Mouse (Mus musculus): ENCODE data around the gene Aim2. TPM values are rescaled to one million over a fixed set of nuclear protein-coding genes. Genes with fewer than 3 reads are reported as not detected.

Aim2 gene
- polyA plus RNA-seq, 1 experiment from 2014 or later = 3.6 TPM

- H3K4me3 ChIP-seq (ENCODE audit: low read depth, low read length) = no peak overlapping the region
- no peaks in the 10 kb centered on the region for H3K36me3 ChIP-seq (ENCODE audit: control insufficient read depth, insufficient read depth)
- ATAC-seq (ENCODE audit: low read depth) = no peak
- H3K4me1 ChIP-seq (ENCODE audit: control insufficient read depth, low read depth, low read length) = peaks cover 32% of the 10 kb centered on the region
- H3K27ac ChIP-seq (ENCODE audit: low read length) = no peak overlapping the region
- H3K27me3 ChIP-seq (ENCODE audit: control insufficient read depth, insufficient read depth, low read depth, low read length) = no peaks in the 10 kb centered on the region
- H3K9me3 ChIP-seq (replicated peaks; ENCODE audit: control insufficient read depth, low read length) = no peaks in the 10 kb centered on the region
- no peak overlapping the region for H3K9ac ChIP-seq (ENCODE audit: low read depth, low read length)
- H3K4me2 ChIP-seq (ENCODE audit: low read depth, low read length) = no peak overlapping the region
- WGBS (ENCODE audit: insufficient replicate concordance) = 61% methylated on average over 4 of the region's 4 CpGs
Observed at GRCm38 (mm10) chr1:173324961-173325360, 25.7 kb upstream of the Aim2 start.

GRCm38 (mm10) chr1:173325395-173325794 lies 25.3 kb upstream of the Aim2 start:
- Histone ChIP-seq H3K4me3 (ENCODE audit: low read depth, low read length) (no peak overlapping the region), H3K9me3 (replicated peaks; ENCODE audit: control insufficient read depth, low read length) (no peaks in the 10 kb centered on the region), H3K9ac (ENCODE audit: low read depth, low read length) (peak overlapping the region; percentile 17; the same call in 1 of the 2 replicates), H3K4me2 (ENCODE audit: low read depth, low read length) (no peak overlapping the region), H3K27me3 (ENCODE audit: control insufficient read depth, insufficient read depth, low read depth, low read length) (no peaks in the 10 kb centered on the region), H3K4me1 (ENCODE audit: control insufficient read depth, low read depth, low read length) (peaks cover 34% of the 10 kb centered on the region), H3K36me3 (ENCODE audit: control insufficient read depth, insufficient read depth) (no peaks in the 10 kb centered on the region), H3K27ac (ENCODE audit: low read length) (peak overlapping the region; percentile 55; the same call in 1 of the 2 replicates)
- 79% methylated on average over 1 of the region's 1 CpGs for WGBS (ENCODE audit: insufficient replicate concordance)
- ATAC-seq (ENCODE audit: low read depth) = peak; percentile 28

- no peaks in the 10 kb centered on the region for H3K9me3 ChIP-seq (replicated peaks; ENCODE audit: control insufficient read depth, low read length)
- no peak overlapping the region for H3K4me2 ChIP-seq (ENCODE audit: low read depth, low read length)
- peaks cover 34% of the 10 kb centered on the region for H3K4me1 ChIP-seq (ENCODE audit: control insufficient read depth, low read depth, low read length)
- no peaks in the 10 kb centered on the region for H3K36me3 ChIP-seq (ENCODE audit: control insufficient read depth, insufficient read depth)
- no peak overlapping the region for H3K9ac ChIP-seq (ENCODE audit: low read depth, low read length)
- H3K27ac ChIP-seq (ENCODE audit: low read length) = no peak overlapping the region
- no peak overlapping the region for H3K4me3 ChIP-seq (ENCODE audit: low read depth, low read length)
- no peak for ATAC-seq (ENCODE audit: low read depth)
- no peaks in the 10 kb centered on the region for H3K27me3 ChIP-seq (ENCODE audit: control insufficient read depth, insufficient read depth, low read depth, low read length)
- 54% methylated on average over 1 of the region's 1 CpGs for WGBS (ENCODE audit: insufficient replicate concordance)
Observed at GRCm38 (mm10) chr1:173326552-173326951, 24.1 kb upstream of the Aim2 start.

GRCm38 (mm10) chr1:173328446-173328845 lies 22.2 kb upstream of the Aim2 start:
- Histone ChIP-seq H3K36me3 (ENCODE audit: control insufficient read depth, insufficient read depth) (no peaks in the 10 kb centered on the region), H3K4me3 (ENCODE audit: low read depth, low read length) (peak overlapping the region; percentile 75), H3K9me3 (replicated peaks; ENCODE audit: control insufficient read depth, low read length) (no peaks in the 10 kb centered on the region), H3K27me3 (ENCODE audit: control insufficient read depth, insufficient read depth, low read depth, low read length) (no peaks in the 10 kb centered on the region), H3K9ac (ENCODE audit: low read depth, low read length) (peak overlapping the region; percentile 11), H3K4me1 (ENCODE audit: control insufficient read depth, low read depth, low read length) (peaks cover 34% of the 10 kb centered on the region), H3K27ac (ENCODE audit: low read length) (peak overlapping the region; percentile 6; the same call in 1 of the 2 replicates), H3K4me2 (ENCODE audit: low read depth, low read length) (peak overlapping the region; percentile 60)
- 74% methylated on average over 8 of the region's 8 CpGs for WGBS (ENCODE audit: insufficient replicate concordance)
- ATAC-seq (ENCODE audit: low read depth) = no peak

- Histone ChIP-seq H3K9ac (ENCODE audit: low read depth, low read length) (peak overlapping the region; percentile 80), H3K4me2 (ENCODE audit: low read depth, low read length) (peak overlapping the region; percentile 60), H3K36me3 (ENCODE audit: control insufficient read depth, insufficient read depth) (no peaks in the 10 kb centered on the region), H3K27ac (ENCODE audit: low read length) (peak overlapping the region; percentile 81), H3K27me3 (ENCODE audit: control insufficient read depth, insufficient read depth, low read depth, low read length) (no peaks in the 10 kb centered on the region), H3K4me1 (ENCODE audit: control insufficient read depth, low read depth, low read length) (peaks cover 34% of the 10 kb centered on the region), H3K4me3 (ENCODE audit: low read depth, low read length) (peak overlapping the region; percentile 75), H3K9me3 (replicated peaks; ENCODE audit: control insufficient read depth, low read length) (no peaks in the 10 kb centered on the region)
- ATAC-seq (ENCODE audit: low read depth) = peak; percentile 38
- WGBS (ENCODE audit: insufficient replicate concordance) = 6% methylated on average over 4 of the region's 4 CpGs
Observed at GRCm38 (mm10) chr1:173329185-173329584, 21.5 kb upstream of the Aim2 start.

- Histone ChIP-seq H3K9me3 (replicated peaks; ENCODE audit: control insufficient read depth, low read length) (no peaks in the 10 kb centered on the region), H3K27me3 (ENCODE audit: control insufficient read depth, insufficient read depth, low read depth, low read length) (no peaks in the 10 kb centered on the region), H3K4me2 (ENCODE audit: low read depth, low read length) (peak overlapping the region; percentile 60), H3K4me1 (ENCODE audit: control insufficient read depth, low read depth, low read length) (peaks cover 39% of the 10 kb centered on the region), H3K4me3 (ENCODE audit: low read depth, low read length) (peak overlapping the region; percentile 75), H3K9ac (ENCODE audit: low read depth, low read length) (peak overlapping the region; percentile 80), H3K36me3 (ENCODE audit: control insufficient read depth, insufficient read depth) (no peaks in the 10 kb centered on the region), H3K27ac (ENCODE audit: low read length) (peak overlapping the region; percentile 81)
- 70% methylated on average over 5 of the region's 5 CpGs for WGBS (ENCODE audit: insufficient replicate concordance)
- ATAC-seq (ENCODE audit: low read depth) = no peak
Observed at GRCm38 (mm10) chr1:173329743-173330142, 20.9 kb upstream of the Aim2 start.

- H3K27ac ChIP-seq (ENCODE audit: low read length) = peak overlapping the region; percentile 99
- peaks cover 40% of the 10 kb centered on the region for H3K4me1 ChIP-seq (ENCODE audit: control insufficient read depth, low read depth, low read length)
- H3K27me3 ChIP-seq (ENCODE audit: control insufficient read depth, insufficient read depth, low read depth, low read length) = no peaks in the 10 kb centered on the region
- no peaks in the 10 kb centered on the region for H3K36me3 ChIP-seq (ENCODE audit: control insufficient read depth, insufficient read depth)
- WGBS (ENCODE audit: insufficient replicate concordance) = 72% methylated on average over 5 of the region's 5 CpGs
- no peaks in the 10 kb centered on the region for H3K9me3 ChIP-seq (replicated peaks; ENCODE audit: control insufficient read depth, low read length)
- no peak for ATAC-seq (ENCODE audit: low read depth)
- peak overlapping the region; percentile 80 for H3K9ac ChIP-seq (ENCODE audit: low read depth, low read length)
- H3K4me3 ChIP-seq (ENCODE audit: low read depth, low read length) = peak overlapping the region; percentile 75
- peak overlapping the region; percentile 60 for H3K4me2 ChIP-seq (ENCODE audit: low read depth, low read length)
Observed at GRCm38 (mm10) chr1:173332418-173332817, 18.3 kb upstream of the Aim2 start.

GRCm38 (mm10) chr1:173333312-173334253 lies 17.1 kb upstream of the Aim2 start, which contains the start of gene Ackr1:
Ackr1 (minus strand) TSS chr1:173333750.
- peak within 1 kb of the TSS; percentile 75 for H3K4me3 ChIP-seq (ENCODE audit: low read depth, low read length)
- peak within 1 kb of the TSS; percentile 60 for H3K4me2 ChIP-seq (ENCODE audit: low read depth, low read length)
- H3K4me1 ChIP-seq (ENCODE audit: control insufficient read depth, low read depth, low read length) = peaks cover 34% of the 10 kb centered on the region
- no peaks in the 10 kb centered on the region for H3K27me3 ChIP-seq (ENCODE audit: control insufficient read depth, insufficient read depth, low read depth, low read length)
- ATAC-seq (ENCODE audit: low read depth) = peak; percentile 89
- H3K27ac ChIP-seq (ENCODE audit: low read length) = peak within 1 kb of the TSS; percentile 99
- no peaks in the 10 kb centered on the region for H3K36me3 ChIP-seq (ENCODE audit: control insufficient read depth, insufficient read depth)
- H3K9me3 ChIP-seq (replicated peaks; ENCODE audit: control insufficient read depth, low read length) = no peaks in the 10 kb centered on the region
- 18% methylated on average over 9 of the region's 9 CpGs for WGBS (ENCODE audit: insufficient replicate concordance)
- peak within 1 kb of the TSS; percentile 80 for H3K9ac ChIP-seq (ENCODE audit: low read depth, low read length)

GRCm38 (mm10) chr1:173335903-173336302 lies 14.8 kb upstream of the Aim2 start:
- Histone ChIP-seq H3K9ac (ENCODE audit: low read depth, low read length) (peak overlapping the region; percentile 26; the same call in 1 of the 2 replicates), H3K4me3 (ENCODE audit: low read depth, low read length) (no peak overlapping the region), H3K36me3 (ENCODE audit: control insufficient read depth, insufficient read depth) (no peaks in the 10 kb centered on the region), H3K27me3 (ENCODE audit: control insufficient read depth, insufficient read depth, low read depth, low read length) (no peaks in the 10 kb centered on the region), H3K4me2 (ENCODE audit: low read depth, low read length) (peak overlapping the region; percentile 60), H3K4me1 (ENCODE audit: control insufficient read depth, low read depth, low read length) (peaks cover 36% of the 10 kb centered on the region), H3K27ac (ENCODE audit: low read length) (peak overlapping the region; percentile 99), H3K9me3 (replicated peaks; ENCODE audit: control insufficient read depth, low read length) (no peaks in the 10 kb centered on the region)
- 67% methylated on average over 11 of the region's 11 CpGs for WGBS (ENCODE audit: insufficient replicate concordance)
- ATAC-seq (ENCODE audit: low read depth) = no peak

All from liver, embryonic 16.5 days (tissue).